Mouse (Mus musculus) spleen, postnatal 36 days (tissue): Measurements from ENCODE around the gene Pde10a.

Source experiments
- DNase-seq, 2 experiments: peaks; one replicate each; pipeline ENCODE4 v3.0.0; 2022; ENCODE audit warnings: low spot score in 2 of 2, mixed read lengths in 1 of 2

Pde10a gene

DNA sequence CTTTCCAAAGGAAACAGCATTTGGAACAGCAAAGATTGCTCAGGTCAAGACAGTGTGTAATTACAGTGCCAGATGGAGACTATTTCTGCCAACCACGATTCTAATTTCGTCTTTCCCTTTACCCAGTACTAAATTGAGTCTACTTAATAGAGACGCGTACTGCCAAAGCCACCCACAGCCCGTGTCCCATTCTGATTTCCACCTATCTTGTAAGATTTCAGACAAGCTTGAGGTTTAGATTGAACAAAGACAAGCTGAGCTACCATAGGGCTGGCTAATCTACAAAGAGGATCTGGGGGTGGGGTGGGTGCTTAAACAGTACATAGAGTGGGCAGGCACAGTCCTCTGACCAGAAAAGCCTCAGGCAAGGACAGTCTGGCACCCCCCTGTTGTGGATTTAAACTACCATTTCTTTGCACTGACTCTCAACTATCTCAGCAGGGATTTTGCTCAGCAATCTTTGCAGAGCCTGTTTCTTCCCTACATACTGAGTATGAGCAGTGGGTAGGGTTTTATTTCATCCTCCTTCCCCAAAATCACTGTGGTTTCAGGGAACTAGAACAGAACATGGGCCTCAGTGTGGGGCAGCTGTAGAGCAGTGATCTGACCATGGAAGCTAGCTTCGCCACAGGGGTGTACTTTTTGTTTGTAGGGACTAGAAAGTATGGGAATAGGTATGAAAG lies 507.3 kb downstream of the Pde10a start:
- DNase-seq, result no peak

- no peak for DNase-seq
Measured at GRCm38 (mm10) chr17:9033511-9033910, 508.3 kb downstream of the Pde10a start.

- no peak for DNase-seq
Measured at GRCm38 (mm10) chr17:9035561-9036348, 510.6 kb downstream of the Pde10a start.
